Mouse (Mus musculus): ENCODE measurements around the gene Mpzl2.
A peak's percentile ranks its signal among the peaks of the same experiment; 100 is the strongest.

The Mpzl2 gene

GRCm38 (mm10) chr9:45079011-45079410, 39.4 kb downstream of the Mpzl2 start, which contains the start of gene Jaml:
Gene Jaml, plus strand, starts transcription at chr9:45079183.
- ATAC-seq (ENCODE audit: insufficient number of reproducible peaks, low FRiP score, low TSS enrichment) = no peak

GRCm38 (mm10) chr9:45083132-45083531, 43.5 kb downstream of the Mpzl2 start:
- ATAC-seq (ENCODE audit: insufficient number of reproducible peaks, low FRiP score, low TSS enrichment) = no peak

DNA sequence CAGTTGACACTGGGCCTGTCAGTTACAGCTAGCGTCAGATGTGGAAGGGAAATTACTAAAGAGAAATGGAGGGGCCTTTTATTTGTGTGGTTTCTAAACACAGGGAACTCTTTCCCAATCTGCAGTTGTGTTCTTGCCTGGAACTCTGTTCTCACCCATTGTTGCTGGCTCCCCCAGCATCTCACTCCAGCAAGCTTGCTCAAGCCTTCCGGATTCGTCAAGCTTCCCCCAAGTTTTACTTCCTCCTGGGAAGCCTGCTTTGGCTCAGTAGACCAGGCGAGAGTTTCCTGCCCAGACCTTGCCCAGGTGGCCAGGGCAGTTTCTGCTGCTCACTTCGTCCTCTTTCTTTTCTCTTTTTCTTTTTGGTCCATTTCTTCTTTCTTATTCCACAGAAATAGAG, 45.0 kb downstream of the Mpzl2 start:
- no peak for ATAC-seq (ENCODE audit: insufficient number of reproducible peaks, low FRiP score, low TSS enrichment)

DNA sequence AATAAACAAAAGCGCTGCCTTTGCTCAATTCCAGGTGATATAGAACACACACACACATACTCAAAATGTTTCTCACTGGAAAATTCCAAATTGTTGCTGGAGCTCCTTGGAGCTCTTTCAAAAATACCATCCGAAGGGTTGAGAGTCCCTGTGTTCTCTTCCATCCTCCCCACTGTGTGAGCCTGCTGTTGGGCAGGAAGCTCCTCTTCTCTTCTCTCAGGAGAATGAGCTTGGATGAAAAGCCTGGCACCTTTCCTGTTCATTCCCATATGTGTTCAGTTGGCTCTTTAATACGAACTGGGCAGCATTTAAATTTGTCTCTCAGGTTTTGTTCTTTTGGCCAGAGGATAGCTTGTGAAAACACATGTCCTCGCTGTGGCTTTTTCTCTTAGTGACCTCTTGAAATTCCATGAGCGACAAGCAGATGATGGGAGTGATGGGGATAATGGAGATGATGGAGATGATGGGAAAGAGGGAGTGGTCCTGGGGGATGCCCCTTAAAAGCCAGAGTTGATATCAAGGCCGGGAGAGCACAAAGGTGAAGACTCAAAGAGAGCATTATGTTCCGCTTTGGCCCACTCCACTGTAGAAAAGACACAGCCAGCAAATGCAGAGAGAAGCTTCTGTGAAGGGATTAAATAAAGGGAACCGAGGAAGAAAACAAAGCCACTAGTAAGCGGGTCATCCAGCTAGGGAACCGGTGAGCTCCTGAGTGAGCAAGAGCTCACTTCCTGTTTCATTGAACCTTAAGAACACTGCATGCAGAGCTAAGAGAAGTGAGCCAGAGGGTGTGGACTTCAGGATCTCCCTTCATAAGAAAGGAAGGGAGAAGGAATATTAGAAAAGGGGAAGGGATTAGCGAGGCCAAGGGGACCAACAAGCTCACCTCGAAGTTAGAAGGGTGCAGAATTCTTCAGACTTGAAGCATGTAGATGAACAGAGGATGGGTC, 46.4 kb downstream of the Mpzl2 start:
- ATAC-seq (ENCODE audit: insufficient number of reproducible peaks, low FRiP score, low TSS enrichment) = peak; percentile 88

DNA sequence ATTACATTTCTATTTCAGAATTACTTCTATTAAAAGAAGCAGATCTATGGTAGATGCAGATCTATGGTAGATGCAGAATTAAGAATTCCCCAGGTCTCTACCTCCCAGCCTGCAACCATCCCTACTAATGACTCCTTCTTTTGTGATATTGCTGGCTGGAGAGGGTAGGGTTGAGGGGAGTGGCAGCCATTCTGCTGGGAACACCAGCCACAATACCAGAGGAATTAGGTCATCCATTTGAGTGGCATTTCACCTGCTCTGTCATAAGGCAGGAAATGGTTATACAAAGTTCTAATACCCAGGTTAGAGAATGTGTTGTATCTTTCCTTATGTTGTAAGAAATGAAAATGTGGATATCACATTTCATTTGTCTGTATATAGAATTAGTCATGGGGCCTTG, 48.4 kb downstream of the Mpzl2 start:
- no peak for ATAC-seq (ENCODE audit: insufficient number of reproducible peaks, low FRiP score, low TSS enrichment)

DNA sequence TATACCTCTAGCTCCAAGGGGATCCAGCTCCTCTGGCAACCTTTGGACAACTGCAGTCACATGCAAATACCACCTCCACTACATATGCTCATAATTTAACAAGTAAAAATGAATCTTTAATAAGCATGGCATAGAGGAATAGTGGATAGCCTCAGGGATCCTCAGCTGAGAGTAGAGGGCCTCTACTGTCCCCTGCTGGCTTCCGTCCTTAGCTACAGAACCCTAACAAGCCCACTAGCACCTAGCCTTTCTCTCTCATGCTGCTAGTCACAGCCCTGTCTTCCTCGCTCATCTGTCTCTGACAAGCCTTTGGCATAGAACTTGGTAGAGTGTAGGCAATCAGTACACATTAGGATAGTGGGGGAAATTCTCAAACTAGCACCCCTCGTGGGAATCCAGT, 51.2 kb downstream of the Mpzl2 start:
- no peak for ATAC-seq (ENCODE audit: insufficient number of reproducible peaks, low FRiP score, low TSS enrichment)

DNA sequence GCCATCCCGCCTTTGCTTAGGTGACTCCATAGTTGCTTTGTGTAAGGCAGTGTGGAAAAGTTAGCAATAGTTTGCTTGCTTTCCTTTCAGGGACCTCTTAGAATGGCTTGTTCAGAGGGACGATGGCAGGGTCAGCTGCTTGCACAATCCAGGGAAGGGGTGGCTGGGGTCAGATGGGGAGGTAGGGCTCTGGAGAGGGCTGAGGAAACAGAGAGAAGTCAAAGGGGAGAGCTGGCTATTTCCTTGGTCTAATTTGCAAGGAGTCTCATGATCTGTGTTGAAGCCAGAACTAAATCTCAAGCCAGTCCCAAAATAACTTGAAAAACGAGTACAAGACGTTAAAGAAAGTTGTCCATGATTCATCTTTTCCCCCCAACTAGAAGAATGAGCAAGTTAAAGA, 53.0 kb downstream of the Mpzl2 start:
- ATAC-seq (ENCODE audit: insufficient number of reproducible peaks, low FRiP score, low TSS enrichment) = no peak

- ATAC-seq (ENCODE audit: insufficient number of reproducible peaks, low FRiP score, low TSS enrichment) = no peak
These were observed 55.7 kb downstream of the Mpzl2 start for GRCm38 (mm10) chr9:45095149-45095937.

DNA sequence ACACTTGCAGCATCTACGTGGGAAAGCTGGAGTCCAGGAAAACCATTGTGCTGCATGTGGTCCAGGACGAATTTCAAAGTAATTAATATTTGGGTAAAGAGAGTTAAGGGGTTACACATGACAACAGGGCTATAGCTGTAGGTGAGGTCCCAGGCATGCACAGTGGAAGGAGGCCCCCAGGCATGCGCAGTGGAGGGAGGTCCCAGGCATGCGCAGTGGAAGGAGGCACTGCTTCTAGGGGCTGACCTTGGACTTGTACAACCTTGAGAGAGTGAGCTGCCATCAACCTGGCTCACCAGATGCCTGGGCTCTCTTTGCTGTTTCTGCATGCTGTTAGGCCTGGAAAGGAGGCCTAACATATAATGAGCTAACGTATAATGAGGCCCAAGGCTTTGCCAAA, 58.3 kb downstream of the Mpzl2 start:
- no peak for ATAC-seq (ENCODE audit: insufficient number of reproducible peaks, low FRiP score, low TSS enrichment)

GRCm38 (mm10) chr9:45098426-45098825, 58.8 kb downstream of the Mpzl2 start:
- ATAC-seq (ENCODE audit: insufficient number of reproducible peaks, low FRiP score, low TSS enrichment) = no peak

GRCm38 (mm10) chr9:45102528-45102927, 62.9 kb downstream of the Mpzl2 start:
- ATAC-seq (ENCODE audit: insufficient number of reproducible peaks, low FRiP score, low TSS enrichment) = no peak

DNA sequence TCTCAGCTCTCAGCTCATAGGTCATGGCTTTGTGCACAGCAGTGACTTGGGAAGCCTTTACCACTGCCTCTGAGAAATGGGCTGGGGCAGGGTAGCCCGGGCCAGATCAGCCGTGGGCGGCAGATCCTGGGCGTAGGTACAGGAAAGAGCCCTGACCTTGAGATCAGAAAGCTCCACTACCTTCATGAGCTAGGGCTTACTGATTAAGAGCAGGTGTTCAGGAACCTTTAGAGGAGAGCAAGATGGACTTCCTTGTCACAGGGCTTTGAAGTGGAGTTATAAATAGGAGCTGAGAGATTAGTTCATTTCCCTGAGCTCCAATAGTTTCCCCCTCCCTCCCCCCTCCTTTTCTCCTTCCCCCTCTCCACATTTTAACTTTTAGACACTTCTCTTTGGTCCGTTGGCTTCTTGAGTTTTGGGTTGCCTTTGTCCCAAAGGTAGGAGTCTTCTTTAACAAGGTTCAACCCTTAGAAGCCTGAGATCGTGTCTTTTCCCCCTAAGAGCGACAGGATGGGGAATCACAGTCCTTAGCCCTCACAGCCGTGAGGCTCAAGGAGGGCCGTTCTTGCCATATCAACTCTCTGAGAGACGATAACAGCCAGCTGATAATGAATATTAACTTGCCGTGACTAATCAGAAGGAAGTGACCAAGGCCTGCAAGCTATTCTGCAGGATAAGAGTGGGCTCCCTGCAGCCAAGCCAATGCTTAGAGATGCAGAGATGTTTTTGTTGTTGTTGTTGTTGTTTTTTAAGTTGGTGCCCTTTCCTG, 63.8 kb downstream of the Mpzl2 start:
- ATAC-seq (ENCODE audit: insufficient number of reproducible peaks, low FRiP score, low TSS enrichment) = no peak
